In the genomic region with DNA sequence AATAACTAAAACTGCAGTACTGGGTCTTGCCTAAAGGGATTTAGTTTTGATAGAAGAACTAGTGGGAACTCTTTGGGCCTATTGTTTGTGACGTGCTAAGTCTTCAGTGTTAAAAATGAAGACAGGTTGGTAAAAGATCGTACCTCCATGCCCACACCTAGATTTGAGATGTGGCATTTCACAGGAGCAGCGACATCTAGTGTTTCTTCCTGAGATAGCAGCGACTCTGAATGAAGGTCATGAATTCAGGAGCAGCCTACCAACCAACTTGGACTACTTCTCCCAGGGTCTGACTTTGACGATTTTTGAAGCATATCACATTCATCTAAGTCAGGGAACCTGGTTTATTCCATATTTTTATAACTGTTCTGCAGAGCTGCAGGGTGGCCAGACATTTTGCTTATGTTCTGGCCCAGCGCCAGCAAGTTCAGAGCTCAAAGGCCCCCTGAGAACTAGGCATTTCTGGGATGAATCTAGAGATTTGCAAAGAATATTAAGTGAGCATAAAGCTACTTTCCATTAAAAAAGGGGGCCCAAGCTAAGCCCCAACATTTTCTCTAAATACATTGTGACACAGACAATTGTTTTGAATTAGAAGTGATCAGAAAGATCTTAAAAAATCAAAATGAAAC, we compare ENCODE assay signal across 8 mouse cellular contexts.
DNase-seq lines count a peak whose midpoint lies in the region; ATAC-seq and TF ChIP-seq lines count a peak whose summit lies in the region.

No protein-coding gene starts in this region.

- WGBS in heart, postnatal 0 days, result 18% methylated on average over 6 of the region's 6 CpGs
- 20% methylated on average over 6 of the region's 6 CpGs for WGBS in midbrain, embryonic 14.5 days

- H3K27me3 ChIP-seq in heart, postnatal 0 days (ENCODE audit: control insufficient read depth, insufficient read depth, low read length), result no peaks in the 10 kb centered on the region
- H3K27me3 ChIP-seq in midbrain, embryonic 14.5 days (ENCODE audit: control insufficient read depth, insufficient read depth, low read length), result no peaks in the 10 kb centered on the region

- no peak overlapping the region for H3K9ac ChIP-seq in heart, postnatal 0 days (replicated peaks; ENCODE audit: low read depth, low read length)
- no peak overlapping the region for H3K9ac ChIP-seq in midbrain, embryonic 14.5 days (replicated peaks; ENCODE audit: low read length)

- no peaks in the 10 kb centered on the region for H3K9me3 ChIP-seq in heart, postnatal 0 days (replicated peaks; ENCODE audit: control insufficient read depth, low read length)
- H3K9me3 ChIP-seq in midbrain, embryonic 14.5 days (ENCODE audit: control insufficient read depth, low read length), result no peaks in the 10 kb centered on the region

- peaks cover 8% of the 10 kb centered on the region; the same call in 1 of the 2 replicates for H3K4me1 ChIP-seq in heart, postnatal 0 days (ENCODE audit: control insufficient read depth, insufficient read depth)
- no peaks in the 10 kb centered on the region for H3K4me1 ChIP-seq in midbrain, embryonic 14.5 days (ENCODE audit: control insufficient read depth, insufficient read depth, low read length)

- no peaks in the 10 kb centered on the region for H3K36me3 ChIP-seq in heart, postnatal 0 days (replicated peaks; ENCODE audit: control insufficient read depth, insufficient read depth, low read length)
- no peaks in the 10 kb centered on the region for H3K36me3 ChIP-seq in midbrain, embryonic 14.5 days (ENCODE audit: control insufficient read depth, insufficient read depth, low read length)

- H3K27ac ChIP-seq in heart, postnatal 0 days (ENCODE audit: low read depth), result peak overlapping the region; percentile 30; the same call in 1 of the 2 replicates
- no peak overlapping the region for H3K27ac ChIP-seq in midbrain, embryonic 14.5 days (replicated peaks; ENCODE audit: low read depth, low read length)

- peak; percentile 36; the same call in 1 of the 2 replicates for ATAC-seq in heart, postnatal 0 days (ENCODE audit: insufficient read depth, low read depth)
- peak; percentile 46; the same call in 1 of the 2 replicates for ATAC-seq in midbrain, embryonic 14.5 days (ENCODE audit: low FRiP score, low TSS enrichment)

- peak; percentile 81 for TF ChIP-seq CTCF in heart, postnatal 0 days (IDR thresholded peaks at IDR 0.05; ENCODE audit: low read depth)

- no peak overlapping the region for H3K4me3 ChIP-seq in heart, postnatal 0 days (ENCODE audit: low read depth, low read length)
- H3K4me3 ChIP-seq in midbrain, embryonic 14.5 days (replicated peaks; ENCODE audit: low read depth, low read length), result no peak overlapping the region

- no peak for TF ChIP-seq EP300 in heart, postnatal 0 days (IDR thresholded peaks at IDR 0.05; ENCODE audit: low read depth)

- H3K4me2 ChIP-seq in heart, postnatal 0 days (ENCODE audit: low read depth, low read length), result peak overlapping the region; percentile 44; the same call in 1 of the 2 replicates
- H3K4me2 ChIP-seq in midbrain, embryonic 14.5 days (ENCODE audit: low read length), result no peak overlapping the region

- peak; percentile 17 to 66 for DNase-seq in spleen, postnatal 4 days (ENCODE audit: low spot score in 2 of 2)
- DNase-seq in spleen, postnatal 36 days (ENCODE audit: low spot score in 2 of 2), result no peak
- DNase-seq in adrenal gland, adult 2 months, result peak; percentile 56
- peak; percentile 72 for DNase-seq in embryo, embryonic 11 days
- peak; percentile 53 for DNase-seq in heart, postnatal 0 days (ENCODE audit: low spot score)
- peak; percentile 58 to 65 for DNase-seq in kidney, postnatal 4 days
- DNase-seq in midbrain, embryonic 14.5 days, result peak; percentile 86
- no peak for DNase-seq in spleen, postnatal 14 days (ENCODE audit: low spot score in 2 of 2)

Comparison
In these comparisons a context has a peak if more than half of its experiments do, and no peak if none do; other contexts are left out.
1. DNase-seq: peak in spleen, postnatal 4 days (2 of 2), adrenal gland, adult 2 months (single experiment), embryo, embryonic 11 days (single experiment), heart, postnatal 0 days (single experiment), kidney, postnatal 4 days (2 of 2) and midbrain, embryonic 14.5 days (single experiment); none in spleen, postnatal 36 days (0 of 2) and spleen, postnatal 14 days (0 of 2).